Comparison of ENCODE assay signal across 36 mouse cellular contexts in the genomic region with DNA sequence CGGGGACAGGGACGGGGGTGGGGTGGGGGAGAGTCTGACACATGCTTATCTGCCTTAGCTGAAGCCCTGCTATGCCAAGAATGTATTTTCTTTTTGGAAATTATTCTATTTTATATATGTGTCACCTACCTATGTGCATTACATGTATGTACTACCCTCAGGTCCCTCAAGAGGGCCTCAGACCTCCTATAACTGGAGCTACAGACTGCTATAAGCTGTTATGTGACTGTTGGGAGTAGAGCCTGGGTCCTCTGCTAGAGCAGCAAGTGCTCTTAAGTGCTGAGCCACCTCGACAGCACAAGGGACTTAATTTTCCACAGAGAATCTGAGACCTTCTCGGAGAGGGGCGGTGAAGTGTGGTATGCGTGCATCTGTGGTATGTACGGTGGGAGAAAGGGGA. TPM values are rescaled to one million over a fixed set of nuclear protein-coding genes. Genes with fewer than 3 reads are reported as not detected.
DNase-seq lines count a peak whose midpoint lies in the region; ATAC-seq and TF ChIP-seq lines count a peak whose summit lies in the region.
"Had no signal": no experiment of that assay in that cellular context is flagged by ENCODE, and none has a peak within 500 bp of the region (broad histone marks: within the 10 kb centered on the region; RNA-seq: fewer than 3 reads in every experiment).

No protein-coding gene starts in this region.

- no peaks in the 10 kb centered on the region for H3K79me2 ChIP-seq in MEL (ENCODE audit: control insufficient read depth, insufficient read depth, low read length, poor library complexity)

- TF ChIP-seq CTCF in lung, embryonic 14.5 days (IDR thresholded peaks at IDR 0.05; ENCODE audit: low read depth), result no peak
- peak; percentile 44 for TF ChIP-seq CTCF in E14TG2a.4 (conservative IDR thresholded peaks at IDR 0.05; ENCODE audit: low read length)
- TF ChIP-seq CTCF in MEL (IDR thresholded peaks at IDR 0.05 in 2 of 3, conservative IDR thresholded peaks at IDR 0.05 in 1 of 3; ENCODE audit: control insufficient read depth in 1 of 3, insufficient read depth in 1 of 3, low read depth in 2 of 3, low read length in 3 of 3, poor library complexity in 1 of 3, severe bottlenecking in 1 of 3), result peak in 1 of 3 experiments; percentile 16; a peak in 1 of 6 replicates

- DNase-seq in lung, embryonic 14.5 days, result no peak
- no peak for DNase-seq in lung, postnatal 25 days (ENCODE audit: low spot score)
- peak; percentile 16 for DNase-seq in MEL (ENCODE audit: low read depth, low spot score)
- DNase-seq in embryo, embryonic 10.5 days (ENCODE audit: low spot score), result no peak
- DNase-seq in neural tube, embryonic 10.5 days (ENCODE audit: extremely low spot score, low spot score), result no peak
- DNase-seq: adrenal gland, adult 8-10 months; adrenal gland, postnatal 25 days; B cell, adult 2 months; cerebellum, adult 18-20 months; cerebellum, adult 9-10 months; cerebellum, postnatal 14 days; forebrain, postnatal 0 days; gastrocnemius, adult 2 months; gastrocnemius, postnatal 14 days; heart, adult 18-20 months; heart, postnatal 14 days; heart, postnatal 4 days had no signal

- no peaks in the 10 kb centered on the region for H3K27me3 ChIP-seq in lung, embryonic 14.5 days (ENCODE audit: insufficient read depth, low read length)
- H3K27me3 ChIP-seq in E14TG2a.4 (ENCODE audit: insufficient read depth, low read length) (no peaks in the 10 kb centered on the region), MEL (ENCODE audit: control insufficient read depth in 1 of 2, insufficient read depth in 2 of 2, low read length in 2 of 2) (no peaks in the 10 kb centered on the region)
- H3K27me3 ChIP-seq: CH12.LX; embryonic facial prominence, embryonic 12.5 days; embryonic facial prominence, embryonic 15.5 days; heart, embryonic 13.5 days; Patski had no signal

- peaks cover 69% of the 10 kb centered on the region for H3K36me3 ChIP-seq in lung, embryonic 14.5 days (ENCODE audit: insufficient read depth)
- peaks cover 39% of the 10 kb centered on the region for H3K36me3 ChIP-seq in E14TG2a.4 (ENCODE audit: insufficient read depth, low read length)
- peaks cover 0 to 14% of the 10 kb centered on the region in 2 experiments; a peak in 2 of 4 replicates for H3K36me3 ChIP-seq in MEL (ENCODE audit: control insufficient read depth in 1 of 2, insufficient read depth in 2 of 2, low read length in 2 of 2)

- TF ChIP-seq EP300 in MEL (IDR thresholded peaks at IDR 0.05; ENCODE audit: low read depth in 1 of 2, low read length in 2 of 2), result no peak

- H3K4me1 ChIP-seq in lung, embryonic 14.5 days (ENCODE audit: insufficient read depth), result no peaks in the 10 kb centered on the region; the same call in 1 of the 2 replicates
- H3K4me1 ChIP-seq in E14TG2a.4 (replicated peaks; ENCODE audit: low read depth, low read length) (peaks cover 24% of the 10 kb centered on the region), MEL (ENCODE audit: control insufficient read depth in 1 of 2, insufficient read depth in 2 of 2, low read length in 2 of 2) (no peaks in the 10 kb centered on the region)
- H3K4me1 ChIP-seq: embryonic facial prominence, embryonic 12.5 days; embryonic facial prominence, embryonic 15.5 days; heart, embryonic 13.5 days had no signal

- no peak overlapping the region for H3K9ac ChIP-seq in lung, embryonic 14.5 days
- H3K9ac ChIP-seq in MEL (ENCODE audit: control insufficient read depth, low read depth, low read length, poor library complexity, severe bottlenecking), result no peak overlapping the region
- H3K9ac ChIP-seq: embryonic facial prominence, embryonic 12.5 days; embryonic facial prominence, embryonic 15.5 days; forebrain, postnatal 0 days; heart, embryonic 13.5 days; hindbrain, embryonic 14.5 days had no signal

- TF ChIP-seq RAD21 in MEL (IDR thresholded peaks at IDR 0.05; ENCODE audit: low read depth, low read length), result no peak

- ATAC-seq in lung, embryonic 14.5 days (ENCODE audit: insufficient read depth), result no peak
- ATAC-seq: activated CD4-positive, CD25-positive, alpha-beta regulatory T cell, adult 4 months; forebrain, embryonic 14.5 days; forebrain, postnatal 0 days; hindbrain, postnatal 0 days; inflammation-experienced regulatory T-cells, adult 6 months; intestine, embryonic 16.5 days; Patski had no signal

- TF ChIP-seq POLR2A in MEL (IDR thresholded peaks at IDR 0.05; ENCODE audit: control insufficient read depth in 1 of 2, insufficient read depth in 1 of 2, low read depth in 1 of 2, low read length in 2 of 2, poor library complexity in 1 of 2), result no peak

- H3K9me3 ChIP-seq in lung, embryonic 14.5 days (ENCODE audit: low read depth, low read length), result no peaks in the 10 kb centered on the region
- H3K9me3 ChIP-seq in E14TG2a.4 (ENCODE audit: low read length) (no peaks in the 10 kb centered on the region), MEL (replicated peaks; ENCODE audit: insufficient read depth, low read length) (no peaks in the 10 kb centered on the region)
- H3K9me3 ChIP-seq: embryonic facial prominence, embryonic 12.5 days; embryonic facial prominence, embryonic 15.5 days; heart, embryonic 13.5 days had no signal

- peak overlapping the region; percentile 77; the same call in 1 of the 2 replicates for H3K27ac ChIP-seq in lung, embryonic 14.5 days (ENCODE audit: low read depth)
- H3K27ac ChIP-seq in MEL (ENCODE audit: control insufficient read depth, low read depth, low read length), result no peak overlapping the region
- H3K27ac ChIP-seq: embryonic facial prominence, embryonic 12.5 days; embryonic facial prominence, embryonic 15.5 days; gastrocnemius, adult 2 months; heart, embryonic 13.5 days; hindbrain, embryonic 14.5 days; hindbrain, postnatal 0 days had no signal

- no peak overlapping the region for H3K4me2 ChIP-seq in lung, embryonic 14.5 days
- H3K4me2 ChIP-seq: embryonic facial prominence, embryonic 12.5 days; embryonic facial prominence, embryonic 15.5 days; heart, embryonic 13.5 days; hindbrain, embryonic 14.5 days had no signal

- no peak overlapping the region for H3K4me3 ChIP-seq in lung, embryonic 14.5 days (ENCODE audit: low read depth, low read length)
- 0 out of 2 replicates have a peak overlapping the region, but pooled peaks have one; percentile 26 for H3K4me3 ChIP-seq in E14TG2a.4 (replicated peaks; ENCODE audit: low read length)
- H3K4me3 ChIP-seq in MEL (ENCODE audit: control insufficient read depth in 1 of 2, insufficient read depth in 1 of 2, low read depth in 2 of 2, low read length in 2 of 2), result no peak overlapping the region
- H3K4me3 ChIP-seq: embryonic facial prominence, embryonic 12.5 days; embryonic facial prominence, embryonic 15.5 days; gastrocnemius, adult 2 months; heart, embryonic 13.5 days had no signal

- WGBS in lung, embryonic 14.5 days, result 84% methylated on average over 7 of the region's 7 CpGs

TF ChIP-seq in MEL, 35 proteins besides CTCF, POLR2A, EP300 and RAD21:
- TF ChIP-seq JUND (IDR thresholded peaks at IDR 0.05; ENCODE audit: low read depth, low read length) (no peak), SMC3 (IDR thresholded peaks at IDR 0.05; ENCODE audit: low read depth, low read length) (no peak), TAL1 (IDR thresholded peaks at IDR 0.05; ENCODE audit: low read length) (no peak), ZKSCAN1 (IDR thresholded peaks at IDR 0.05; ENCODE audit: low read depth, low read length) (no peak), POLR2AphosphoS5 (IDR thresholded peaks at IDR 0.05; ENCODE audit: borderline replicate concordance, low read depth, low read length) (no peak), MAFK (IDR thresholded peaks at IDR 0.05; ENCODE audit: borderline replicate concordance, low read depth, low read length) (no peak), ELF1 (IDR thresholded peaks at IDR 0.05; ENCODE audit: low read depth, low read length) (no peak), KAT2A (conservative IDR thresholded peaks at IDR 0.05; ENCODE audit: low read depth, low read length) (no peak), ZNF384 (IDR thresholded peaks at IDR 0.05; ENCODE audit: low read depth, low read length) (no peak), ZMIZ1 (IDR thresholded peaks at IDR 0.05; ENCODE audit: low read depth, low read length) (no peak), GATA1 (IDR thresholded peaks at IDR 0.05; ENCODE audit: low read depth, low read length) (no peak), NRF1 (IDR thresholded peaks at IDR 0.05; ENCODE audit: insufficient read depth, low read depth, low read length, poor library complexity, severe bottlenecking) (no peak), E2F4 (IDR thresholded peaks at IDR 0.05; ENCODE audit: borderline replicate concordance, low read depth, low read length) (no peak), HCFC1 (IDR thresholded peaks at IDR 0.05; ENCODE audit: low read depth, low read length) (no peak)

RNA-seq across cellular contexts. Expression of gene Saa2, which starts 16.9 kb away (rescaled TPM):
- not detected in 2 replicates for polyA plus RNA-seq in lung, embryonic 14.5 days (2014; fragmentation: Nextera tagmentation; extraction: Ambion mirVana)
- total RNA-seq in MEL (2012; rRNA removed), result not detected in 2 replicates
- not detected for polyA plus RNA-seq in MEL (2012; ENCODE audit: insufficient read depth in 1 of 2, insufficient read length in 2 of 2, low read depth in 1 of 2, low replicate concordance in 2 of 2, missing spikeins in 1 of 2)
- total RNA-seq: adrenal gland, adult 8-10 months; adrenal gland, postnatal 25 days; CH12.LX; ES-E14; forebrain, postnatal 0 days; gastrocnemius, adult 2 months; gastrocnemius, postnatal 4 days; heart, adult 18-20 months; heart, postnatal 14 days; heart, postnatal 4 days had no signal
- polyA plus RNA-seq: brain, embryonic 14.5 days; embryonic facial prominence, embryonic 12.5 days; embryonic facial prominence, embryonic 15.5 days; forebrain, embryonic 11.5 days; forebrain, embryonic 14.5 days; forebrain, postnatal 0 days; heart, embryonic 13.5 days; heart, embryonic 16.5 days; hindbrain, embryonic 14.5 days; inflammation-experienced regulatory T-cells, adult 6 months; intestine, embryonic 16.5 days had no signal

RNA-seq across cellular contexts. Expression of gene Saa1, which starts 25.7 kb away (rescaled TPM):
- not detected in 2 replicates for polyA plus RNA-seq in lung, embryonic 14.5 days (2014; fragmentation: Nextera tagmentation; extraction: Ambion mirVana)
- not detected in 2 replicates for total RNA-seq in MEL (2012; rRNA removed)
- not detected for polyA plus RNA-seq in MEL (2012; ENCODE audit: insufficient read depth in 1 of 2, insufficient read length in 2 of 2, low read depth in 1 of 2, low replicate concordance in 2 of 2, missing spikeins in 1 of 2)
- total RNA-seq: adrenal gland, adult 8-10 months; adrenal gland, postnatal 25 days; CH12.LX; ES-E14; forebrain, postnatal 0 days; gastrocnemius, adult 2 months; gastrocnemius, postnatal 4 days; heart, adult 18-20 months; heart, postnatal 14 days; heart, postnatal 4 days; hindbrain, postnatal 0 days had no signal
- polyA plus RNA-seq: embryonic facial prominence, embryonic 15.5 days; forebrain, embryonic 11.5 days; forebrain, embryonic 14.5 days; frontal cortex, adult 2 months; heart, embryonic 13.5 days; hindbrain, embryonic 11.5 days; hindbrain, embryonic 14.5 days; inflammation-experienced regulatory T-cells, adult 6 months; Patski had no signal

RNA-seq across cellular contexts. Expression of gene Hps5, which starts 27.4 kb away (rescaled TPM):
- polyA plus RNA-seq in lung, embryonic 14.5 days (2014; fragmentation: Nextera tagmentation; extraction: Ambion mirVana), result 19.2 and 24.5 TPM in 2 replicates
- 15.5 and 19.3 TPM in 2 replicates for total RNA-seq in MEL (2012; rRNA removed)
- 10 to 100 TPM in 1 of 2 experiments, not detected in 1; 20.2 TPM for polyA plus RNA-seq in MEL (2012; ENCODE audit: insufficient read depth in 1 of 2, insufficient read length in 2 of 2, low read depth in 1 of 2, low replicate concordance in 2 of 2, missing spikeins in 1 of 2)

RNA-seq across cellular contexts. Expression of gene Gtf2h1, which starts 27.5 kb away (rescaled TPM):
- 41.7 and 47.1 TPM in 2 replicates for polyA plus RNA-seq in lung, embryonic 14.5 days (2014; fragmentation: Nextera tagmentation; extraction: Ambion mirVana)
- 122 and 142 TPM in 2 replicates for total RNA-seq in MEL (2012; rRNA removed)
- 100 to 1,000 TPM in 1 of 2 experiments, not detected in 1; 105 TPM for polyA plus RNA-seq in MEL (2012; ENCODE audit: insufficient read depth in 1 of 2, insufficient read length in 2 of 2, low read depth in 1 of 2, low replicate concordance in 2 of 2, missing spikeins in 1 of 2)

RNA-seq across cellular contexts. Expression of gene Saa4, which starts 36.0 kb away (rescaled TPM):
- polyA plus RNA-seq in lung, embryonic 14.5 days (2014; fragmentation: Nextera tagmentation; extraction: Ambion mirVana), result not detected in 2 replicates
- not detected in 2 replicates for total RNA-seq in MEL (2012; rRNA removed)
- not detected for polyA plus RNA-seq in MEL (2012; ENCODE audit: insufficient read depth in 1 of 2, insufficient read length in 2 of 2, low read depth in 1 of 2, low replicate concordance in 2 of 2, missing spikeins in 1 of 2)
- total RNA-seq: adrenal gland, adult 8-10 months; adrenal gland, postnatal 25 days; CH12.LX; ES-E14; forebrain, postnatal 0 days; gastrocnemius, adult 2 months; gastrocnemius, postnatal 14 days; heart, adult 18-20 months; heart, postnatal 14 days; heart, postnatal 4 days; hindbrain, postnatal 0 days had no signal
- polyA plus RNA-seq: activated CD4-positive, CD25-positive, alpha-beta regulatory T cell, adult 4 months; brain, embryonic 14.5 days; embryonic facial prominence, embryonic 12.5 days; embryonic facial prominence, embryonic 15.5 days; forebrain, embryonic 11.5 days; forebrain, embryonic 14.5 days; forebrain, postnatal 0 days; frontal cortex, adult 2 months; heart, embryonic 13.5 days; heart, embryonic 16.5 days; hindbrain, embryonic 11.5 days; hindbrain, embryonic 14.5 days; hindbrain, postnatal 0 days; inflammation-experienced regulatory T-cells, adult 6 months; Patski had no signal
